Mouse (Mus musculus): ENCODE data around the gene Dvl3. TPM values are rescaled to one million over a fixed set of nuclear protein-coding genes. Genes with fewer than 3 reads are reported as not detected.

Dvl3 gene
- total and polyA plus RNA-seq, 3 experiments: 4.1 to 20.5 TPM; not detected in 1

DNA sequence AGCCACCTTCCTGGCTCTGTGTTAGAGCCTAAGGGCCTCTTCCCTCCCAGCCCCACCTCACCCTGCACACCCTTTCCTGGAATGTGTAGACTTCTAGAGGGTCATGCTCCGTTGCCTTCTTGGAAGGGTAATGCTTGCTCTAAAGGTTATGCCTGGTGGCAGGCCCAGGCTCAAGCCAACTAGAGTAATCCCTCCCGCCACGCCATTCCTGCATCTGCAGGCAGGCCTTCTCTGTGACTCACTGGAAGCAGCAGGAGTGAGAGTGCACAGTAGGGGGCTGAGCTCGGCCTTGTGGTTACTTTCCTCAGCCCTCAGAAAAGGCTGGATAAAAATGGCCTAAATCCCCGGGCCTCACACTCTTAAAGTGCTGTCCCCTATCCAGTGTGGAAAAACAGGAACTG, 20.3 kb downstream of the Dvl3 start:
- Histone ChIP-seq H3K4me1 (ENCODE audit: control insufficient read depth in 1 of 2, insufficient read depth in 2 of 2, low read length in 2 of 2) (peaks cover 11 to 38% of the 10 kb centered on the region in 2 experiments), H3K27ac (ENCODE audit: control insufficient read depth, low read depth, low read length) (peak overlapping the region; percentile 3), H3K9me3 (replicated peaks; ENCODE audit: insufficient read depth, low read length) (no peaks in the 10 kb centered on the region), H3K9ac (ENCODE audit: control insufficient read depth, low read depth, low read length, poor library complexity, severe bottlenecking) (peak overlapping the region; percentile 82), H3K27me3 (ENCODE audit: control insufficient read depth in 1 of 2, insufficient read depth in 2 of 2, low read length in 2 of 2) (no peaks in the 10 kb centered on the region), H3K79me2 (ENCODE audit: control insufficient read depth, insufficient read depth, low read length, poor library complexity) (peaks cover 24% of the 10 kb centered on the region), H3K36me3 (ENCODE audit: control insufficient read depth in 1 of 2, insufficient read depth in 2 of 2, low read length in 2 of 2) (peaks cover 6 to 39% of the 10 kb centered on the region in 2 experiments), H3K4me3 (ENCODE audit: control insufficient read depth in 1 of 2, insufficient read depth in 1 of 2, low read depth in 2 of 2, low read length in 2 of 2) (peak overlapping the region; percentile 64 to 73; a peak in 3 of 4 replicates)
- DNase-seq (ENCODE audit: low read depth, low spot score): peak; percentile 61
- no peak for TF ChIP-seq ZC3H11A (IDR thresholded peaks at IDR 0.05; ENCODE audit: low read depth, low read length)
- TF ChIP-seq GABPA (IDR thresholded peaks at IDR 0.05; ENCODE audit: low read depth, low read length): no peak
- no peak for TF ChIP-seq KAT2A (conservative IDR thresholded peaks at IDR 0.05; ENCODE audit: low read depth, low read length)
- no peak for TF ChIP-seq MYC (IDR thresholded peaks at IDR 0.05; ENCODE audit: low read depth, low read length)
- no peak for TF ChIP-seq POLR2AphosphoS2 (IDR thresholded peaks at IDR 0.05; ENCODE audit: low read length)
- TF ChIP-seq USF2 (IDR thresholded peaks at IDR 0.05; ENCODE audit: borderline replicate concordance in 1 of 2, insufficient read depth in 1 of 2, low read depth in 1 of 2, low read length in 2 of 2): no peak
- no peak for TF ChIP-seq NRF1 (IDR thresholded peaks at IDR 0.05; ENCODE audit: insufficient read depth, low read depth, low read length, poor library complexity, severe bottlenecking)
- no peak for TF ChIP-seq E2F4 (IDR thresholded peaks at IDR 0.05; ENCODE audit: borderline replicate concordance, low read depth, low read length)
- TF ChIP-seq MAFK (IDR thresholded peaks at IDR 0.05; ENCODE audit: borderline replicate concordance, low read depth, low read length): no peak
- TF ChIP-seq POLR2AphosphoS5 (IDR thresholded peaks at IDR 0.05; ENCODE audit: borderline replicate concordance, low read depth, low read length): no peak

DNA sequence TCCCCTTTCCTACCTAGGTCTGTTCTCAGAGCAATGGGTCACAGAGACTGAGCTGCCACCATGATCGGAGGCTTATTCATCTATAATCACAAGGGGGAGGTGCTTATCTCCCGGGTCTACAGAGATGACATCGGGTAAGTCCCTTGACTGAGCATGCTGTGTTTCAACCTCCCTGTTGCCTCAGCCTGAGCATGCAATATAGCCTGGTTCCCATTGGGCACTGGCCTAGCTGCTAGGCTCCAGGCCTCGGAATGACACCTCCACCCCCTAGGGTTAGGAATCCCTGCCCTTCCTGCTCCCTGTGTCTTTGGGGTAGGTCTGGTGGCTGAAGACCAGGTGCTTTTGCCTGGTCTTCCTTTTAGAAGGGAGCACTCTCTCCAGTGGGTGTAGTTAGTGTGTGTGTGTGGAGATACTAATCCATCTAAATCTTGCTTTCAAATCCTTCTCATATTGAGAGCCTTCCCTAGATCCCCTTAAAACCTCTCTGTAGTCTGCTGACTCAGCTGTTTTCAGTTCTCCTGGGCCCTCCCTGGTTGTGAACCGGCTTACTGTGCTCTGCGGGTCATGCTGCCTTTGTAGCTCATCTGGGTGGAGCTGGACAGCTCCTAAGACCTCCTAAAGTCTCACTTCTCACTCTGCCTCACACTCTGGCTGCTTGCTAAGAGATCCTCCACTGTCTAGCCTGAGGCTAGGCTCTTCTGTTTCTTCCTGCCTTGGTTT, 21.0 kb downstream of the Dvl3 start:
- H3K9ac ChIP-seq (ENCODE audit: control insufficient read depth, low read depth, low read length, poor library complexity, severe bottlenecking): peak overlapping the region; percentile 82
- H3K27ac ChIP-seq (ENCODE audit: control insufficient read depth, low read depth, low read length): peak overlapping the region; percentile 23
- peak overlapping the region in 1 of 2 experiments; percentile 73; a peak in 1 of 4 replicates for H3K4me3 ChIP-seq (ENCODE audit: control insufficient read depth in 1 of 2, insufficient read depth in 1 of 2, low read depth in 2 of 2, low read length in 2 of 2)
- H3K36me3 ChIP-seq (ENCODE audit: control insufficient read depth in 1 of 2, insufficient read depth in 2 of 2, low read length in 2 of 2): peaks cover 6 to 39% of the 10 kb centered on the region in 2 experiments
- TF ChIP-seq MXI1 (IDR thresholded peaks at IDR 0.05; ENCODE audit: low read depth, low read length) (peak; percentile 23; the same call in 1 of the 2 replicates), TCF12 (IDR thresholded peaks at IDR 0.05; ENCODE audit: low read depth, low read length) (no peak), CHD1 (IDR thresholded peaks at IDR 0.05; ENCODE audit: low read depth, low read length) (no peak), JUND (IDR thresholded peaks at IDR 0.05; ENCODE audit: low read depth, low read length) (no peak), ZC3H11A (IDR thresholded peaks at IDR 0.05; ENCODE audit: low read depth, low read length) (no peak), EP300 (IDR thresholded peaks at IDR 0.05; ENCODE audit: low read depth in 1 of 2, low read length in 2 of 2) (no peak), MAFK (IDR thresholded peaks at IDR 0.05; ENCODE audit: borderline replicate concordance, low read depth, low read length) (peak; percentile 94), SIN3A (IDR thresholded peaks at IDR 0.05; ENCODE audit: low read length) (0 out of 2 replicates have a peak, but pooled peaks have one; percentile 42), SMC3 (IDR thresholded peaks at IDR 0.05; ENCODE audit: low read depth, low read length) (no peak), GABPA (IDR thresholded peaks at IDR 0.05; ENCODE audit: low read depth, low read length) (no peak), MYC (IDR thresholded peaks at IDR 0.05; ENCODE audit: low read depth, low read length) (no peak)
- no peaks in the 10 kb centered on the region for H3K9me3 ChIP-seq (replicated peaks; ENCODE audit: insufficient read depth, low read length)
- no peaks in the 10 kb centered on the region for H3K27me3 ChIP-seq (ENCODE audit: control insufficient read depth in 1 of 2, insufficient read depth in 2 of 2, low read length in 2 of 2)
- H3K79me2 ChIP-seq (ENCODE audit: control insufficient read depth, insufficient read depth, low read length, poor library complexity): peaks cover 24% of the 10 kb centered on the region
- peaks cover 11 to 38% of the 10 kb centered on the region in 2 experiments for H3K4me1 ChIP-seq (ENCODE audit: control insufficient read depth in 1 of 2, insufficient read depth in 2 of 2, low read length in 2 of 2)
- peak; percentile 43 for DNase-seq (ENCODE audit: low read depth, low spot score)

Measured in MEL (cell line).